Mouse (Mus musculus): ENCODE data around the gene Glud1. TPM values are rescaled to one million over a fixed set of nuclear protein-coding genes. Genes with fewer than 3 reads are reported as not detected.
A peak's percentile ranks its signal among the peaks of the same experiment; 100 is the strongest.

Gene Glud1
- polyA plus RNA-seq, 1 experiment from 2014 or later, result 84.0 TPM

DNA sequence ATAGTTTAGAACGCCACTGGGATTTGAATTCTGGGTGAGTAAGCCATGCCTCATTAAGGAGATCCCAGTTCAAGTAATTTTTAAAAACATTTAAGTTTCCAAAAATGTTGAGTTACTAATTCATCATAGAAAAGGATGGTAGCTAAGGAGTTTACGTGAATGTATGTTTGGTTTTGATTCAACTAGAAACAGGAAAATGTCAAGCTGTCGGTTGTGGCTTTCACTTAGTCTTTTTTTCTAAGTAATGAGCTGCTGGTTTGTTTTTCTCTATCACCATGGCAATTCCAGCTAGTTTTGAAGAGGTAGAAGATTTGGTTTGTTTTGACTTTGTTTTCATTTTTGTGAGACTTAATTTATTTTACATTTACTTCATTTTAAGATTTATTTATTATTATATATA, 6.9 kb downstream of the Glud1 start:
- Histone ChIP-seq H3K4me3 (ENCODE audit: low read depth, low read length) (no peak overlapping the region), H3K36me3 (ENCODE audit: control insufficient read depth, insufficient read depth, low read length) (peaks cover 19% of the 10 kb centered on the region), H3K9ac (ENCODE audit: low read length) (no peak overlapping the region), H3K27me3 (replicated peaks; ENCODE audit: control insufficient read depth, insufficient read depth, low read length) (no peaks in the 10 kb centered on the region), H3K4me1 (ENCODE audit: control insufficient read depth, insufficient read depth, low read length) (peaks cover 13% of the 10 kb centered on the region), H3K9me3 (replicated peaks; ENCODE audit: control insufficient read depth, low read length) (no peaks in the 10 kb centered on the region), H3K4me2 (ENCODE audit: low read length) (no peak overlapping the region), H3K27ac (ENCODE audit: low read depth, low read length) (no peak overlapping the region)
- DNase-seq (ENCODE audit: low spot score), result no peak
- WGBS, result 89% methylated on average over 3 of the region's 3 CpGs
- no peak for ATAC-seq

DNA sequence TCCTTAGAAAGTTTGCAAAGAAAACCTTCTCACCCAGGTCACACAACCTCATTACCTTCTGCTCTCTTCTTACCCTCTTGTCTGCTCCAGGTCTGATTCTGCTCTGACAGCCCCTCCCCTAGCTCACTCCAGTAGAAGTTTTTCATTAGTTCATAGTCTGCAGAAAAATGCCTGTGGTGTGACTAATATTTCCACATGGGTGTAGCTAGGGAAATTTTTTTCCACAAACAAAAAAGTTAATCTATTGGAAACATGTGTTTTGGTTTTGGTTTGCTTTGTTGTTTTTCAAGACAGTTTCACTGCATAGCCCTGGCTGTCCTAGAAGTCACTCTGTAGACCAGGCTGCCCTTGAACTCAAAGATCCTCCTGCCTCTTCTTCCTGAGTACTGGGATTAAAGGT, 7.6 kb downstream of the Glud1 start:
- H3K9ac ChIP-seq (ENCODE audit: low read length), result no peak overlapping the region
- no peak for ATAC-seq
- H3K36me3 ChIP-seq (ENCODE audit: control insufficient read depth, insufficient read depth, low read length), result peaks cover 20% of the 10 kb centered on the region
- H3K27me3 ChIP-seq (replicated peaks; ENCODE audit: control insufficient read depth, insufficient read depth, low read length), result no peaks in the 10 kb centered on the region
- DNase-seq (ENCODE audit: low spot score), result no peak
- no peak overlapping the region for H3K4me3 ChIP-seq (ENCODE audit: low read depth, low read length)
- H3K4me2 ChIP-seq (ENCODE audit: low read length), result no peak overlapping the region
- H3K9me3 ChIP-seq (replicated peaks; ENCODE audit: control insufficient read depth, low read length), result no peaks in the 10 kb centered on the region
- H3K4me1 ChIP-seq (ENCODE audit: control insufficient read depth, insufficient read depth, low read length), result peaks cover 8% of the 10 kb centered on the region
- no peak overlapping the region for H3K27ac ChIP-seq (ENCODE audit: low read depth, low read length)

DNA sequence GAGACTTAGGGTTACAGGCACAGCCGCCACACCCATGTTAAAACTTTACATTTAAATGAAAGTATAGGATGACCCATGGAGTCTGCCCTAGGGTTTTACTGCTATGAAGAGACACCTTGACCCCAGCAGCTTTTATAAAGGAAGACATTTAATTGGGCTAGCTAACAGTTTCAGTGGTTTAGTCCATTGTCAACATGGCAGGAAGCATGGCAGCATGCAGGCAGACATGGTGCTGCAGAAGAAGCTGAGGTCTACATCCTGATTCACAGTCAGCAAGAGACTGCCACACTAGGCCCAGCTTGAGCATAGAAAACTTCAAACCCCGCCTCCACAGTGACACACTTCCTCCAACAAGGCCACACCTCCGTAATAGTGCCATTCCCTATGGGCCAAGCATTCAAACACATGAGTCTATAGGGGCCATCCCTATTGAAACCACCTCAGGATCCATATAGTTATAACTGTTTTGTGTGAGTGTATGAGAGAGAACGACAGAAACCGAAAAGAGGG, 13.1 kb downstream of the Glud1 start:
- no peaks in the 10 kb centered on the region for H3K4me1 ChIP-seq (ENCODE audit: control insufficient read depth, insufficient read depth, low read length)
- WGBS, result 95% methylated on average over 5 of the region's 5 CpGs
- peaks cover 47% of the 10 kb centered on the region for H3K36me3 ChIP-seq (ENCODE audit: control insufficient read depth, insufficient read depth, low read length)
- H3K27me3 ChIP-seq (replicated peaks; ENCODE audit: control insufficient read depth, insufficient read depth, low read length), result no peaks in the 10 kb centered on the region
- ATAC-seq (no peak), DNase-seq (ENCODE audit: low spot score) (no peak)
- no peak overlapping the region for H3K27ac ChIP-seq (ENCODE audit: low read depth, low read length)
- H3K4me2 ChIP-seq (ENCODE audit: low read length), result no peak overlapping the region
- H3K4me3 ChIP-seq (ENCODE audit: low read depth, low read length), result no peak overlapping the region
- H3K9ac ChIP-seq (ENCODE audit: low read length), result no peak overlapping the region
- no peaks in the 10 kb centered on the region for H3K9me3 ChIP-seq (replicated peaks; ENCODE audit: control insufficient read depth, low read length)

DNA sequence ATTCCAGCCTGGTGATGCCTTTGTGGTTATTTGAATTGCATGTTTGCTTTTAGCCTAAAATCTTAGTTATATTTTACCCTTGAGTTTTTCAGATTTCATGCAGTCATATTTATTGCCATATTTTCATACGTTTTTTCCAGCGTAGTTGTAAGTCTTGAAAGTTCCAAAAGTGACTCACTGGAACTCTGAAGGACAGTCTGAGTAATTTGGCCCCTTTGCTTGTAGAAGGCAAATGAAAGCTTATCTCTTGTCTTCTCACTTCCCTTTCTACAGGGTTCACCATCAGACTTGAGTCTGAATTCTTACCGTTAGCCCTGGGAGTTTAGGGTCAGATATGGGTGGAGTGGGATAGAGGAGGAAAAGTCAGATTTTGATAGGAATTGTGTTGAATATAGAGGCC, 16.1 kb downstream of the Glud1 start:
- ATAC-seq, result no peak
- no peaks in the 10 kb centered on the region for H3K27me3 ChIP-seq (replicated peaks; ENCODE audit: control insufficient read depth, insufficient read depth, low read length)
- no peak overlapping the region for H3K9ac ChIP-seq (ENCODE audit: low read length)
- H3K4me3 ChIP-seq (ENCODE audit: low read depth, low read length), result no peak overlapping the region
- H3K36me3 ChIP-seq (ENCODE audit: control insufficient read depth, insufficient read depth, low read length), result peaks cover 49% of the 10 kb centered on the region
- no peak for DNase-seq (ENCODE audit: low spot score)
- no peak overlapping the region for H3K4me2 ChIP-seq (ENCODE audit: low read length)
- no peaks in the 10 kb centered on the region for H3K9me3 ChIP-seq (replicated peaks; ENCODE audit: control insufficient read depth, low read length)
- 94% methylated on average over 3 of the region's 3 CpGs for WGBS
- peaks cover 2% of the 10 kb centered on the region; the same call in 1 of the 2 replicates for H3K4me1 ChIP-seq (ENCODE audit: control insufficient read depth, insufficient read depth, low read length)
- no peak overlapping the region for H3K27ac ChIP-seq (ENCODE audit: low read depth, low read length)

DNA sequence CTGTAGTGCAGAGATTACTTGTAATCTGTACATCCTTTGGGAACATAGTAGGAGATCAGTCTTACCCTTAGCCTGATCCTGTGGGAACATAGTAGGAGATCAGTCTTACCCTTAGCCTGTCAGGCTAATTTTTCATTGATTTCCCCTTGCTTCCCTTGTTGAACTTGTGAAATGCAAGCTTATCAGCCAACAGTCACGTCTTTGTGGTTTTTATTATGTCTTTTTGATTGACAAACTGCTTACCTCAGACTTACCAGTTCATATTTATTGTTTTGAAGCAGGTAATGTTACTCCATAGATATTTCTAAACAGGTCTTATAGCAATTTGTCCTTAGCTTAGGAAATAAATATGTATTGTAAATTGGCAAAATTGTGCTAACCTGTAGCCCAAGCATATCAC, 17.1 kb downstream of the Glud1 start:
- Histone ChIP-seq H3K27me3 (replicated peaks; ENCODE audit: control insufficient read depth, insufficient read depth, low read length) (no peaks in the 10 kb centered on the region), H3K4me1 (ENCODE audit: control insufficient read depth, insufficient read depth, low read length) (peaks cover 5% of the 10 kb centered on the region; the same call in 1 of the 2 replicates), H3K27ac (ENCODE audit: low read depth, low read length) (no peak overlapping the region), H3K36me3 (ENCODE audit: control insufficient read depth, insufficient read depth, low read length) (peaks cover 51% of the 10 kb centered on the region), H3K9me3 (replicated peaks; ENCODE audit: control insufficient read depth, low read length) (no peaks in the 10 kb centered on the region), H3K4me2 (ENCODE audit: low read length) (no peak overlapping the region), H3K4me3 (ENCODE audit: low read depth, low read length) (no peak overlapping the region), H3K9ac (ENCODE audit: low read length) (no peak overlapping the region)
- WGBS, result 95% methylated on average over 1 of the region's 1 CpGs
- no peak for ATAC-seq
- DNase-seq (ENCODE audit: low spot score), result no peak

DNA sequence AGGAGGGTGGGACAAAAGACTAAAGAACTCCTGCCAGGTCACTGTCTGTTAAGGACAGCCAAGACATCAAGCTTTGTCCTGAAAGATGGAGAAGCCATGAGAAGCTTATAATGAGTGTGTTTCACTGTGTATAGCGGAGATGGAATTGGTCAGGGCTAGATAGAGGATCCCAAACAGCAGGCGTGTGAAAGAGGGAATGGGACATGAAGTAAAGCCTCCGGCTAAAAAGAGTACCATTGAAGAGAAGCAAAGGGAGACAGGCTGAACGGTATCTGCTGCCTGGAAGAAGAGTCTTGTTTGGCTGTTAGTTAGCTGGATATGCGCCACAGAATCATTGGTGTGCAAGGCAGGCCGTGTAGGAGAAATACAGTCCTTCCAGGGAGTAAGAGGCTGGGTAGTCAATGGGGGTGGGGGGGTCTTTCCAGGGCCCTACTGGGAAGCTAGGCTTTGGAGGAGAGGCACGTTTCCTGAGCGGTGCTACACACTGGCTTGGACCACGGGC, 20.2 kb downstream of the Glud1 start:
- Histone ChIP-seq H3K36me3 (ENCODE audit: control insufficient read depth, insufficient read depth, low read length) (peaks cover 60% of the 10 kb centered on the region), H3K4me3 (ENCODE audit: low read depth, low read length) (no peak overlapping the region)
- peak; percentile 39 for DNase-seq (ENCODE audit: low spot score)

DNA sequence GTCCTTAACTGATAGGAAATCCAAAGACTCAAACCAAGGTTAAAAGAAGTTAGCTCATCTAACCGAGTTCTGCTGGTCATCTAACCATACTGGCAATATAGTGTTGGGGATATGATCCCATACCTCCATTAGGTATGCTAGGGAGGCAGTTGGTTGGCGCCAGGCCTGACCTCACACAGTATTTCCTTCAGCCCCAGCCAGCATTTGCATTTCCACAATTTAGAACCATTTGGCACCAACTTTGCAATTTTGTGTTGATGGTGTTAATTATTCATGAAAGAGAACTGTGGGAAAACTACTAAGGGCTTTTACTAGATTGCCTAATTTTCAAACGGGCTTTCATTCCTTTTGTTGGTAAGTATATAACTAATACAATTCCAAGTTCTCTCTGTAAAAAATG, 21.4 kb downstream of the Glud1 start:
- WGBS, result 35% methylated on average over 3 of the region's 3 CpGs

More for the DNA sequence above, 20.2 kb downstream of the Glud1 start:
- Histone ChIP-seq H3K27ac (ENCODE audit: low read depth, low read length) (no peak overlapping the region; the same call in 1 of the 2 replicates), H3K4me2 (ENCODE audit: low read length) (no peak overlapping the region), H3K27me3 (replicated peaks; ENCODE audit: control insufficient read depth, insufficient read depth, low read length) (no peaks in the 10 kb centered on the region), H3K9ac (ENCODE audit: low read length) (no peak overlapping the region), H3K4me1 (ENCODE audit: control insufficient read depth, insufficient read depth, low read length) (peaks cover 5% of the 10 kb centered on the region; the same call in 1 of the 2 replicates), H3K9me3 (replicated peaks; ENCODE audit: control insufficient read depth, low read length) (no peaks in the 10 kb centered on the region)
- ATAC-seq, result peak; percentile 28
- 77% methylated on average over 9 of the region's 9 CpGs for WGBS

DNA sequence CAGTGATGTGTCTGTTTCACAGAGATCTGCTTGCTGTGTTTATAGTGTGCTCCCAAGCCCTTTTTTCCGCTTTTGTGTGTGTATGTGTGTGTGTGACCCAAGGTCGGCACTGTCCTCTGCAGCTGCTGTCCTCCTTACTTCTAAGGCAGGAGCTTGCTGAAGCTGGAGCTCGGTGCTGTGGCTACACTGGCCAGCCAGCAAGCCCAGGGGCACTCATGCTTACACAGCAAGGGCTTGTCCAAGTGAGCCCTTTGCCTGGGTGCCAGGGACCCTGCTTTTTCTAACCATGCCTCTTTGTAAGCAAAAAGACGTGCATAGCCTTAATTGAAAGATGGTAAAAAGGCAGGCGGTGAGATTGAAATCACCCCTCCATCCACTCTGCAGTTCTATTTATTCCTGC, 21.9 kb downstream of the Glud1 start:
- Histone ChIP-seq H3K4me3 (ENCODE audit: low read depth, low read length) (no peak overlapping the region), H3K36me3 (ENCODE audit: control insufficient read depth, insufficient read depth, low read length) (peaks cover 67% of the 10 kb centered on the region), H3K9me3 (replicated peaks; ENCODE audit: control insufficient read depth, low read length) (no peaks in the 10 kb centered on the region), H3K4me2 (ENCODE audit: low read length) (no peak overlapping the region), H3K9ac (ENCODE audit: low read length) (no peak overlapping the region), H3K4me1 (ENCODE audit: control insufficient read depth, insufficient read depth, low read length) (peaks cover 5% of the 10 kb centered on the region; the same call in 1 of the 2 replicates), H3K27me3 (replicated peaks; ENCODE audit: control insufficient read depth, insufficient read depth, low read length) (no peaks in the 10 kb centered on the region), H3K27ac (ENCODE audit: low read depth, low read length) (peak overlapping the region; percentile 3; the same call in 1 of the 2 replicates)
- WGBS, result 69% methylated on average over 5 of the region's 5 CpGs
- DNase-seq (ENCODE audit: low spot score) (peak; percentile 57), ATAC-seq (peak; percentile 86)

More for the DNA sequence above, 21.4 kb downstream of the Glud1 start:
- DNase-seq (ENCODE audit: low spot score) (peak; percentile 81), ATAC-seq (peak; percentile 72)
- Histone ChIP-seq H3K27me3 (replicated peaks; ENCODE audit: control insufficient read depth, insufficient read depth, low read length) (no peaks in the 10 kb centered on the region), H3K4me1 (ENCODE audit: control insufficient read depth, insufficient read depth, low read length) (peaks cover 5% of the 10 kb centered on the region; the same call in 1 of the 2 replicates), H3K9ac (ENCODE audit: low read length) (no peak overlapping the region), H3K9me3 (replicated peaks; ENCODE audit: control insufficient read depth, low read length) (no peaks in the 10 kb centered on the region), H3K27ac (ENCODE audit: low read depth, low read length) (peak overlapping the region; percentile 17; the same call in 1 of the 2 replicates), H3K36me3 (ENCODE audit: control insufficient read depth, insufficient read depth, low read length) (peaks cover 62% of the 10 kb centered on the region), H3K4me2 (ENCODE audit: low read length) (no peak overlapping the region), H3K4me3 (ENCODE audit: low read depth, low read length) (no peak overlapping the region)

DNA sequence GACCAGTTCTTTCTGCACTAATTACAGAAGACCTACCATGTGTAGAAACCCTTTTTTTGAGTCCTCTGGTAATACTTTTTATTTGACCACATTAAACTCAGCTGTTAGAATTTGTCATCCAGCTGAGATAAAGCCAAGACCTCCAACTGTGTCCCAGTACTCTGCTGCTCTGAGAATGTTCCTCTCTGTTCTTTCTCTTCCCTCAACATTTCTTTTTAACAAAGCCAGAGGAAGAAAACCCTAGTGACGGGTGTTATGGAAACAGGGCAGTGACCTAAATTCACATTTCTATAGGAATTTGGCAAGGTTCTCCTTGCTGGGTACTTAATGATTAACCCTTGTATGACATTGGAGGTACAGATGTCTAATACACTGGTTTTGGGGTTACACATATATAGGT, 28.9 kb downstream of the Glud1 start:
- DNase-seq (ENCODE audit: low spot score) (peak; percentile 14), ATAC-seq (no peak)
- Histone ChIP-seq H3K36me3 (ENCODE audit: control insufficient read depth, insufficient read depth, low read length) (peaks cover 88% of the 10 kb centered on the region), H3K4me3 (ENCODE audit: low read depth, low read length) (no peak overlapping the region), H3K9me3 (replicated peaks; ENCODE audit: control insufficient read depth, low read length) (no peaks in the 10 kb centered on the region), H3K27ac (ENCODE audit: low read depth, low read length) (no peak overlapping the region), H3K4me2 (ENCODE audit: low read length) (no peak overlapping the region), H3K9ac (ENCODE audit: low read length) (no peak overlapping the region), H3K4me1 (ENCODE audit: control insufficient read depth, insufficient read depth, low read length) (no peaks in the 10 kb centered on the region), H3K27me3 (replicated peaks; ENCODE audit: control insufficient read depth, insufficient read depth, low read length) (no peaks in the 10 kb centered on the region)
- 17% methylated on average over 1 of the region's 1 CpGs for WGBS
